Mouse (Mus musculus) adrenal gland, postnatal 4 days (tissue): Measurements from ENCODE around the gene Camkv. TPM values are rescaled to one million over a fixed set of nuclear protein-coding genes. Genes with fewer than 3 reads are reported as not detected.

Experiments used
- DNase-seq, 2 experiments: peaks; one replicate each; pipeline ENCODE4 v3.0.0; 2021 to 2022; ENCODE audit warnings: low spot score in 2 of 2, mixed read lengths in 2 of 2
- total RNA-seq, 2 experiments: library from RNA; stranded (reverse); gene quantifications; 2 replicates each; pipeline ENCODE4 v1.2.3; 2021

The Camkv gene
- total RNA-seq, 2 experiments from 2014 or later, result 3.5 to 4.0 TPM

DNA sequence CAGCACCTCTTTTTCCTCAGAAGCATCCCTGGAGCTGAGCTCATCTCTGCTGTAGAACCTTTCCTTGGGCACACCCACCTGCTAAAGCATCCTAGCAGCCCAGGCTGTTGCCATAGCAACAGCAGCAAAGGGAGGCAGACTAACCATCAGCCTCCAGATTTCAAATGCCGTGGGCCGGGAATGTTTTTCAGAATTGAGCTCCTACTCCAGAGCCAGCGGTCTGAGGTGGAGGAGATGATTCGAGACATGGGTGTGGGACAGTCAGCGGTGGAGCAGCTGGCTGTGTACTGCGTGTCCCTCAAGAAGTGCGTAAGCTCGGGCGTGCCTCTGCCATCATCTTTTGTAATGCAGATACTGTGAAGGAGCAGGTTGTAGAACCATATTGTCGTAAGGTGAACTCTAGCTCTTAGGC lies 25.9 kb downstream of the Camkv start:
- no peak for DNase-seq

DNA sequence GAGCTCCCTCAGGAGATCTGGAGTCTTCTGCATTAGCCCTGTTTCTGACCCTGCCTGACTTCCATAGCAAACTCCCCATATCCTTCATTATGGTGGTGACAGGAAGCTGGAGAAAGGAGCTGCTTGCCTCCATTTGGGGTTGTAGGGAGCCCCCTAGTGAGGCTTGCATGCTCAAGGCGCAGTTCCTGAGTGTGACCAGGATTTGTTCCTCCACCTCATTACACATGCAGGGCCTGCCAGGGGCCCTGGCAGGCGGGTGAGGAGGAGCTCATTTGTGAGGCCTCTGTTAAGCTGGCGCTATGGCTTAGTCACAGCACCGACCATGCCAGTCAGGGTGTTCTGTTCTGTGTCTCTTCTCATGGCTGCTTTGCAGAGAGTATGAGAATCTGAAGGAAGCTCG lies 26.4 kb downstream of the Camkv start:
- DNase-seq, result no peak

DNA sequence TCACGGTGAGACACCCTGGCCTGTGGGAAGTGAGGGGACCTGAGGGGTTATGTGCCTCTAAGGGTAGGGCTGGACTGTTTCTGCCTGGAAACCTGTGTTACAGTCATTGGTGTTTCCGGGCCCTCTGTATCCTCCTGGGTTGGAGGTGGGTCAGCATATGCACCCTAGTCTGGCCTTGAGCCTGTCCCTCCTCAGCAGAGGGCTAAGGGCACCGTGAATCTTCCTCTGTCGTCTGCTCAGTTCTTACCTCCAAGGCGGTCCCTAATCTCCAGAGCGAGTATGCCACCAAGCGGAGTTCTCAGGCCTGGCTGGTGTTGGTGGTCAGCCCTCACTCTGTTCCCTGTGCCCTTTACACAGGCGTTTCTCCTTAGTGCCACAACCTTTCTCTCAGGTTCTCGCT lies 27.4 kb downstream of the Camkv start:
- DNase-seq, result no peak

DNA sequence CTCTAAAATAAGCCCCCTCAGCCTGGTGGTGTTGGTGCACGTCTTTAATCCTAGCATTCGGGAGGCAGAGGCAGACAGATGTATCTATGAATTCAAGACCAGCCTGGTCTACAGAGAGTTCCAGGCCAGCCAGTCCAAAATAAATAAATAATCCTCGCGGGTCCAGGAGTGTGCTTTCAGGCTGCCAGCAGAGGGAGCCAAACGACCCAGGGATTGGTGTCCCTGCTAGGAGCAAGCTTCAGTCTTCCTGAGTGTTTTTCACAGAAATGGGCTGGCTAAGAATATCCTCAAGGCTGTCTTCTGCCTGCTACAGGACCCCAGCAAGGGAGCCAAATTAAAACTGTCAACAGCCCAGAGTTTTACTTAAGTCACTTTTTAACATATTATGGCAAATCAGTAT lies 28.2 kb downstream of the Camkv start:
- DNase-seq, result peak; percentile 58 to 76

DNA sequence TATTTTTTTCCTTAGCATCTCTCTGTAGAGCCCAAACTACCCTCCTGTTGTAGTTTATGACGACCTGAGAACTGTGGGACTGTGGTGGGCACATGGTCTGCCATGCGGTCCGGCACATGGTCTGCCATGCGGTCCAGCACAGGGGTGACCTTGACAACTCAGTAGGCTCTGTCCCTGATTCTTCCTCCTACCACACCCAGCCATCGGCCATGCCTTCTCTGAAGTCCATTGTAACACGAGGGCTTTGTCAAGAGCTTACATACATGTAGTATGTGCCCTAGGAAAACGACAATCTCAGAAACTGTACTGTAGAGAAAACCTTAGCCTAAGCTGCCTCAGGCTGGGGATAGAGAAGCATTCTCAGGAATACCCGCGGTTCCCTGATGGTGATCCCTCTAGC lies 29.2 kb downstream of the Camkv start:
- no peak for DNase-seq

DNA sequence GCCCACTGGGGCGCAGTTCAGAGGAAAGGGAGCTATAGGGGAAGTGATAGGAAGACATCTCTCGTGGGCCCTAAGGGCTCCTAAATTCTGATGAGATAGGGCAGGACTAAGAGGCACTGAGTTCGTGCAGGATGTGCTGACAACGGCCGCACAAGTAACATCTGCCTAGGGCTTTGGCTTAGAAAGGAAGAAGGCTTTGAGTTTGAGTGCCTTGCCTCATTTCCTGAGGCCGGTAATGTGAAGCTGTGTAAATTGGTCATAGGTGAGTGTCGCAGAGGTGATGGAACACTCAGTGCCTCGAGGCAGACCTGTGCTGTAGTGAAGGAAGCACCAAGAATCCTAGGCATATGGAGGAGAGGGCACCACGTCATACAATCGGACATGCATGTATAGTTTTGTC lies 31.2 kb downstream of the Camkv start:
- no peak for DNase-seq

DNA sequence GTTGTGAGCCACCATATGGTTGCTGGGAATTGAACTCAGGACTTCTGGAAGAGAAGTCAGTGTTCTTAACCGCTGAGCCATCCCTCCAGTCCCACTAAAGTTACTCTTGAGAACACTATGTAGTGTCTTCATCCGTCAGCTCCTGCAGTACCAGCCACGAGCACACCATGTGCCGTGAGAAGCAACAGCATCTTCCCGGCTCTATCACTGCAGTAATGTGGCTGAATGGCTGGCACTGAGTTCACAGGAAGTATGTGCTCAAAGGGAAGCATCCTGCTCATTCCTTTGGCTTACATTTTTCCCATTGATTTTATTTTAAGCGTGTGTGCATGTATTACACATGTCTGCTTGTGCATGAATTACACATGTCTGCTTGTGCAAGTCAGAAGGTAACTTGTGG lies 32.0 kb downstream of the Camkv start:
- no peak for DNase-seq

DNA sequence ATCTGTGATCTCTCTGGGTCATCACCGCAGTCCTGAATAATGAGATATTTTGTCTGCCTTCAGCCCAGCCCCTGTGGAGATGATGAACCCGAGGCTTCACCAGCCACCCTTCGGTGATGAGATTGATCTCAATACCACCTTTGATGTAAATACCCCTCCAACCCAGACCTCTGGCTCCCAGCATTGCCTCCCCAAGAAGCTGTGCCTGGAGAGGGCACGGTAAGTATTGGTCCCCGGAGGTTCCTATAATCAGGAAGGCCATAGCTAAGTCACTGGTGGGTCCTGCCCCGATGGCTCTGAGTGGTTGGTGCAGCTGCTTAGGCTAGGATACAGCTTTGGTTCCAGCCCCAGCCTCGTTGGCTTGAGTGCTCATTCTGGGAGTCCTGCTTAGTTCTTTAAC lies 33.1 kb downstream of the Camkv start:
- DNase-seq, result no peak

DNA sequence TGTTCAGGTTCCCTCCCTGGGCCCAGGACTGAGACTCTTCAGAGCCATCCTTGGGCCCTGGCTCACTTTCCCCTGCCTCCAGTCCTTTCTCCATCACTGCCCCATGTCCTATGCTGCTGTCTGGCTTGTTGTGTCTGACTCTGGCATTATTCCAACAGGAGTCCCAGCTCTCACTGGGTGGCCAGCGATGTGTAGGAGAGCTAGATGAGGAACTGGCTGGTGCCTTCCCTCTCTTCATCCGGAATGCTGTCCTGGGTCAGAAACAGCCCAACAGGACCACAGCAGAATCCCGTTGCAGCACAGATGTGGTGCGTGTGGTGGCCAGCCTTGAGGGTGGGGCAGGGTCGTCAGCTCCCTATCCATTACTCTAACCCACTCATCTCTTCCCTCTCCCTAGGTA lies 34.8 kb downstream of the Camkv start:
- DNase-seq, result no peak

DNA sequence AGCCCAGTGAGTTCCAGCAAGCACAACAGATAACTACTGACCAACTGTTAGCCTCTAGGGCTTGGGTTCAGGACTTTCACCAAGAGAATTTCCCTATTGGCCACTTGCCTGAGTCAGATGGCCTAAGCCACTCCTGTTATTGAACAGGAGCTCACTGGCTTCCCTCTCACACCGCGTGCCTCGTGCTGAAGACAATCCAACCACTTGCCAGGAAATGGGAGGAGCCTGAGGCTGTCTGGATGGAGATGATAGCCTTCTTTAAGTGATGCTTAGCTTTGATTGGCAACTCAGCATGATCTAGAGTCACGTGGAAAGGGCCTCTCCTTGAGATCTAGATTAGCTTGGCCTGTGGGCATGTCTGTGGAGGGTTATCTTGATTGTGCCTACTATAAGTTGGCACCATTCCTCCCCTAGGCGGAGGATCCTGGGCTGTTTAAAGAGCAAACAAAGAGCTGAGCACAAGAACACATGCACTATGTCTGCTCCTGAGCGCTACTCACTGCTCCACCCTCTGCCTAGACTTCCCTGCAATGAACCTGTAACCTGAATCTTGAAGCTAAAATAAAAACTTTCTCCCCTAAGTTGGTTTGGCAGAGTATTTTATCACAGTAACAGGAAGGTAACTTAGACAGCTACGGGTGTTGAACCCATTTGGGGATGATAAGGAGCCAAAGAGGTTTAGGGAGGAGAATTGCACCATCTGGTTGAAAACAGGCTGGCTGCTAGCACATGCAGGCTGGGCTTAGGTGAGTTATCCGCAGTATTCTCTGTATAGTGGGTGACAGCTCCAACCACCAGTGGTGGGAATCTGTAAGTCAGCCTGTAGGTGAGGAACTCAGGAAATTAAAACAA lies 36.4 kb downstream of the Camkv start:
- no peak for DNase-seq

DNA sequence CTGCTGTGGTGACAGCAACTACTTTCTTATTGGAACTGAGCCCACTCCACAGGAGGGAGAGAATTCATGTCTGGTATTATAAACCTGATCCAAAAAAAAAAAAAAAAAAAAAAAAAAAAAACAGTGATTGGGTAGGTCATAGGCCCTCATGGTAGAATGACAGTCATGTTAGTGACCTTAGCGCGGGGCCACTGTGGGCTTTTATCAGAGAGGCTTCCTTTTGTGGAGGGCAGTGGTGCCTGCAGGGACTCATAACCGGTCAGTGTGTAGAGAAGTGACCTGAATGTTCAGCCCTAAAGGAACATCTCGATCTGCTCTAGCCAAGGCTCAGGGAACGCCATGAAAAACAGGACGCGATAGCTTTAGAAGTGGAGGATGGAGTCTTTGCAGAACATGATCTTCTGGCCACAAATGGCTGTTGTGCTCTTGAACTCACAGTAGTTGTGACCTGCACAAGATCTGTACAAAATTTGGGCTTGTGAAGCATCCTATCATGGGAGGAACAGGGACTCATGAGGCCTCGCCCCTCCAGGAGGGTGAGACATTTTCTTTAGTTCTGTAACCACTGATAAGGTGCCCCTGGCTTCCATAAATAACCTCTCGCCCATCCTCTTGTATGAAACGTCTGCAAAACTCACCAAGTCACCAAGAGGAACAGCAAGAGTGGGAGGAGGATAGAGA lies 39.2 kb downstream of the Camkv start:
- no peak for DNase-seq

DNA sequence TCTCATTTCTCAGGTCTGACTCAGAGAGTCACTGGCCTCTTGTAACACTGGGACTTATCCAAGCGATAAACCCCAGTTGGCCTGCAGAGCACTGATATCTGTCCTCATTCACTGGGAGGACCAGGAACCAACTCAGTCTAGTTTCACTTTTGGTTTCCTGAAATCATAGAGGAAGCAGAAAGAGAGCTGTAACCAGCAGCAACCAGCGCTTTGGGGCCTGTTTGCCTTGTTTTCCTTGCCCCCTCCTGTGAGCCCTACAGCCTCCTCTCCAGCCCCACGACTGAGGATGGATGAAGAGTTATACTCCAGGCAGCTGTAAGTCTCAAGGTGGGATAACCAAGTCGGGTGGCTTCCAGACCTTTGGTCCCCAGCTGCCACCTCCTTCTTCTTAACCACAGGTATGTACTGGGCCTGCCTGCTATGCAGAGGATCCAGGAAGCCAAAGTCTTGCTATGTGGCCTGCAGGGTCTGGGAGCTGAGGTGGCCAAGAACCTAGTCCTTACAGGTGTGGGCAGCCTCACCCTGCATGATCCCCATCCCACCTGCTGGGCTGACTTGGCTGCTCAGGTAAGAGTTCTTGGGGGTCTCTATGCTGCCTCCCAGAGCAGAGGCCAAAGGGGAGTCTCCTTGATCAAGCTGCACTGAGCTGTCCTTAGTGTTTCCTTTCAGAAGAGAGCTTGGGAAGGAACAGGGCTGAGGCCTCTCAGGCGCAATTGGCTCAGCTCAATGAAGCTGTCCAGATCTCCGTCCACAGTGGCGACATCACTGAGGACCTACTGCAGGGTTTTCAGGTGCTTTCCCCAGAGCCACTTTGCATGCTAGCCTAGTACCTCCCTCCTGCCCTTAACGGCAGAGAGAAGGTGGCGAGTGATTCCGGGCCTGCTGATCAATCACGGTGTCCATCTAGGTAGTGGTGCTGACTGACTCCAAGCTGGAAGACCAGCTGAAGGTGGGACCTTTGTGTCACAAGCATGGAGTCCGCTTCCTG lies 40.2 kb downstream of the Camkv start, which contains the start of gene Uba7:
Gene Uba7, plus strand, starts transcription at position 107 of the 988 bp plus-strand sequence.
- no peak for DNase-seq

DNA sequence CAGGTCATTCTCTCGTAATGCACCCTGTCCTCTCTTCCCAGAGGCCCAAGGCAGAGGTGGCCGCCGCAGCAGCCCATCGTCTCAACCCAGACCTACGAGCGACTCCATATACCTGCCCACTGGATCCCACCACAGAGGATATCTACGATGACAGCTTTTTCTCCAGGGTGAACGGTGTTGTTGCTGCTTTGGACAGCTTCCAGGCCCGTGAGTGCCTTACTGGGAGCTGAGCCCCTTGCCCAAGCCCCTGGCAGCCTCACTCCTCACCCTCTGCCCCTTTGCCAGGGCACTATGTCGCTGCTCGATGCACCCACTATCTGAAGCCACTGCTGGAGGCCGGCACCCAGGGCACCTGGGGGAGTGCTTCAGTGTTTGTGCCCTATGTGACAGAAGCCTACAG lies 43.3 kb downstream of the Camkv start:
- DNase-seq, result no peak

DNA sequence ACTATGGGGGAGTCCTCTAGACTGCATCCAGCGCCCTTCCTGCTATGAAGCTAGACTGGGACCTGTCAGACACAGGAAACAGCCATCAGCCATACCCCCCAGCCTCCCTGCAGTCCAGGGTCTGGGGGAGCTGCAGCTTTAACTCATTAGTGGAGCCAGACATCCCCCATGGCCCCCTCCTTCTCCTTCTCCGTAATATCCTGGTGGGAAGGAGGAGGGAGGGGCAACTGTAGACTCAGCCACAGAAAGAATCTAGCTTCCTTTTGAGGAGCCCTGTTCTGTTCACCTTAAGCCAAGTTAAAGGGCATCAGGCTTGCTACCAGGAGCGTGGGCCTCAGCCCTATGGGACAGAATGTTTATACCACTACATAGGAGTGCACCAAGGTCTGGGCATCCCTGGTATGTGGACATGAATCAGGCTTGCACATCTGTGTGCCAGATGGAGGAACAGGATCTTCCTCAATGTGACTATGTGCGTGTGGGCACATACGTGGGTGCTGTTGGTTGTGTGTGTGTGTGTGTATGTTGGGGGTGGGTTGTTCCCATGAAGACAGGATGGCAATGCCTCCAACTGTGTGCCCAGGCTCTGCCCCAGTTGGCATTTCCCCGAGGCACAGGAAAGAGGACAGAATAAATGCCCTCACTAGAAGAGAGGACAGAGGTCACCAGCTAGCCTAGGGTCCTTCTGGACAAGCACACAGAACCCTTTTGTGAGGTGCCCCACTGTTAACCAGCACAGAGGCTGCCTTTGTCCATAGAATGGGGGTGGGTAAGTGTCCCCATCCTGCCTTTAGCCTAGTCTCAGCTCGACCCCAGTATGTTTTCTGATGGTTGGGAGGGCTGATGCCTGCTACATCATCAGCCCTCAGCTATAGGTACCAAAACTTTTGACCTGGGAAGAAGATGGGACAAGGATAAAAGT lies 46.5 kb downstream of the Camkv start:
- DNase-seq, result no peak

DNA sequence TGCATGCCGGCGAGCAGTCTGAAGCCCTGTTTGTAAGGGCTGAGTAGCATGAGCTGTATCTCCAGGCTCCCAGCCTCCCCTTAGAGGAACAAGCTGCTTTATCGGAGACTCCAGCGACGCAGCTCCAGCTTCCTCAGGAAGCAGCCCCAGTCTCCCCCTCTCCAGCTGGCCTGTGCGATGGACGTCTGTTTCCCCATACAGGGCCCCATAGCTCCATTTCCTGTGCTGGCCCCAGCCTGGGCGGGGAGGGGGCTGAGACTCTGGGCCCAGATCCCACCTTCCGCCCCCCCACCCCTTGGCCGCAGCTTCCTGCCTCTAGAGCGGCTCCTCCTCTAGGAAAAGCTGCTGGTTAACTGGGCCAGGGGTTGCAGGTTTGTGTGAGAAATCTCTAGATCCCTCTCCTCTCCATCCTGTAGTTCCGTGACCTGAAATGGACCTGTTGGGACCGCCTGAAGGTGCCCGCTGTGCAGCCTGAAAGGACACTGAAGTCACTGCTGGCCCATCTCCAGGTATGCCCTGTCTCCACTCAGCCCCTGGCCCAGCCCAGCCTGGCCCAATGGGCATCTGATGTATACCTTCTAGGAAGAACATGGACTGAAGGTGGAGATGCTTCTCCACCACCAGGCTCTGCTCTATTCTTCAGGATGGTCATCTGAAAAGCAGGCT lies 47.3 kb downstream of the Camkv start, which contains the start of gene Gm20661:
Gene Gm20661, plus strand, starts transcription at position 378 of the 666 bp plus-strand sequence.
- peak in 1 of 2 experiments; percentile 49 for DNase-seq

DNA sequence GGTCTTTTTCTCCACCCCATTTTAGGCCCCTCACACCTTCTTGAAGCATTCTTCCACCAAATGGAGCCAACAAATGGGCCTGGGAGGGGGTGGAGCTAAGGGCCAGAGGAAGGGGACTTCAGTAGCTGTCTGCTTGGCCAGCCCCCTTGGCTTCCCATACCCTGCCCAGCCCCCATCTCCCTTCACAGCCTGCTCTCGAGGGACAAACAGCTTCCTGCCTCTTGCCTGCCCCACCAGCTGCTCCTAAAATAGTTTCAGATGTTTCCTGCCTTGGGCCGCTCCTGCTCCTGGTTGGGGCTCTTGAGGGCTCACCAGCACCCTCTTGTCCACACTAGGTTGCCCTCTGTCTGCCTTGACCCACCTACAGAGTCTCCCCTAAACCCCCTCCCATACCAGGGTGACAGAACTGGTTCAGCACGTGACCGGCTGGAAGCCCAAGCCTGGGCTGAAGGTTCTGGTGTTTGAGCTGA lies 48.0 kb downstream of the Camkv start:
- DNase-seq, result peak in 1 of 2 experiments; percentile 41

DNA sequence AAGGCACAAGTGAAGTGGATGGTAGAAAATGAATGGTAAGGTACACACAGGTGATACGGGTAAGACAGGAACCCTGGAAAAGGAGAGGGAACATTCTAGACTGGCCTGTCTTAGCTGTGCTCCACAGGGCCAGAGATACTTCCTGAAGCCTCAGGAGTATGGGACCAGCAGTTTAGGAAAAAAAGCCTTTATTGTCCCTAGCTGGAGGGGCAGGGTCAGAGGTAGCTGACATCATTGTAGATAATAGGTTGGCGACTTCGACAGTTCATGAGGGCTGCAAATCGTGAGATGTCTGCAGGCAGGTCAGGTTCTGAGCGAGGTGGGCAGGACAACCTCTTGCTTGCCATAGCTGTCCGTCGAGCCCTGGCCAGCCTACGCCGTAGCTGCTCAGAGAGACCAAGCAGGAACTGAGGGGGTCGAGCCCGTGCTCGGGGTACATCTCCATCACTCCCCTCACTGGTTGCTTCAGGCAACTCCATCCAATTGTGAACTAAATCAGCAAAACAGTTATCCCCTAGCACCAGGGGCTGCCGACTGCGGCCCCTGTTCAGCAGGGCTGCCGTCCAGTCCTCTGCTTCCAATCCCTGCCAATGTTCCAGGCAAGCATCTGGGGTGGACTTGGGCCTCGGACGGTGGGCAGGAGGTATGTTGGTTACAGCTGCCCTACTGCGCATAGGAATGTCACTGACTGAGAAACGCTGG lies 48.7 kb downstream of the Camkv start:
- no peak for DNase-seq

DNA sequence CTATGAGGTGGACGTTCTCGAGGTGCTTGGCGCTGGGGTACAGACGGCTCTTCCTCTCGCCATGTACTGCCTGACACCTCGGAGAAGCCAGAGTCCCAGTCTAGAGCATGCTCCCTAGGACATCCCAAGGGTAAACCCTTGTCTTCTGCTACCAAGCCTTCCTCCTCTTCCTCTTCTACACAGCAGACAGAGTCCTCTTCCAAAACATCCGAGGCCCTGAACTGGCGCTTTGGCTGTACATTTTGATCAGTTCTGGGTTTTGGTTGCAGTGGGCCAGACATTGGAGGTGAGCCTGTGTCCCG lies 49.2 kb downstream of the Camkv start:
- DNase-seq, result no peak
